Mouse (Mus musculus) heart, adult 2 months (tissue): ENCODE measurements at regions not wholly inside any gene's neighbourhood (a gene's known extent, or its start where the extent isn't known, plus 50 kb on each side); places are given as distances from the start of the nearest gene placed in this dataset.

Experiments
- DNase-seq, 2 experiments: peaks; one replicate each; pipeline ENCODE4 v3.0.0; 2021
- H3K27ac ChIP-seq: fragments of 200-600 bp; 2 replicates; pipeline ENCODE4 v1.8.1; 2022
- H3K27me3 ChIP-seq: fragments of 200-500 bp; 2 replicates; pipeline ENCODE4 v1.6.1; 2012; ENCODE audit warnings: mild to moderate bottlenecking, low read length, inconsistent platforms, mixed read lengths; ENCODE audit not compliant: control insufficient read depth, insufficient read depth
- H3K36me3 ChIP-seq: fragments of 200-500 bp; 2 replicates; pipeline ENCODE4 v1.6.1; 2012; ENCODE audit warnings: low read length, inconsistent platforms; ENCODE audit not compliant: control insufficient read depth, insufficient read depth
- H3K4me1 ChIP-seq: fragments of 200-500 bp; 2 replicates; pipeline ENCODE4 v1.6.1; 2011; ENCODE audit warnings: low read length; ENCODE audit not compliant: control insufficient read depth, insufficient read depth
- H3K4me3 ChIP-seq: fragments of 200-600 bp; 2 replicates; pipeline ENCODE4 v1.8.1; 2022
- H3K79me2 ChIP-seq: fragments of 200-500 bp; replicated peaks from 2 replicates; pipeline ENCODE4 v1.6.1; 2012; ENCODE audit warnings: mild to moderate bottlenecking, inconsistent platforms, low read length, moderate library complexity, mixed read lengths; ENCODE audit not compliant: control insufficient read depth, insufficient read depth
- H3K9ac ChIP-seq: fragments of 200-500 bp; 2 replicates; pipeline ENCODE4 v1.6.1; 2012; ENCODE audit warnings: low read depth, mild to moderate bottlenecking, control low read depth, inconsistent platforms, low read length, mixed read lengths
- CTCF ChIP-seq: fragments of 200-600 bp; IDR thresholded peaks from 2 replicates; pipeline ENCODE4 v1.8.1; 2022; ENCODE audit warnings: antibody characterized with exemption, mild to moderate bottlenecking, moderate library complexity
- EP300 ChIP-seq: fragments of 200-500 bp; IDR thresholded peaks from 2 replicates; pipeline ENCODE4 v1.6.1; 2011; ENCODE audit warnings: low read depth, low read length, control low read depth; ENCODE audit not compliant: insufficient read depth
- POLR2A ChIP-seq: fragments of 200-500 bp; IDR thresholded peaks from 2 replicates; pipeline ENCODE4 v1.6.1; 2011; ENCODE audit warnings: mild to moderate bottlenecking, low read depth, low read length, control low read depth; ENCODE audit not compliant: insufficient read depth
- WGBS: fragments of 180-500 bp; shearing (Covaris S2); methylation state at CpG from one replicate; pipeline ENCODE4 v1.1.7; 2018; 5-methylcytosine and 5-hydroxymethylcytosine counted together
- intact Hi-C: fragments of 180-260 bp; cut with DNase I; formaldehyde crosslinking; loops from one replicate; pipeline ENCODE4 v1.15.1; 2025

DNA sequence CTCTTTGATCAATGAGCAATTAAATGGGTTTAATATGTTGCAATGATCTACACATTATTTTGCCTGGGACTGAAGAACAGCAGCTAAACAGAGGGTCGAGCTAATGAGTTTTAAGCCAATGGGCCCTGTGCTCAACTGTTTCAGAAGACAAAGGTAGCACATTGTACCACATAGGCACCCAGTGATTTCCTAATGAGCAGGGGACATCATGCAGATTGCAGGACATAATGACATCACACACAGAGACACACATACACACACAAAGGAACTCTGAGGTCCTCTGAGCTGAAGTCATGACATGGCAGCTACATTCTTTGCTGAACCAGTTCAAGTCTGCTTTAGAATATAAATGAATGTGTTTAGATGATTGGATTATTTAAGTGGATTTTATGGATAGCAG, 71.9 kb downstream of the Zfp330 start:
- Histone ChIP-seq H3K36me3 (peaks cover 2% of the 10 kb centered on the region; the same call in 1 of the 2 replicates), H3K4me1 (peaks cover 4% of the 10 kb centered on the region), H3K27me3 (no peaks in the 10 kb centered on the region), H3K9ac (no peak overlapping the region), H3K27ac (no peak overlapping the region), H3K79me2 (no peaks in the 10 kb centered on the region), H3K4me3 (no peak overlapping the region)
- intact Hi-C loops: no loop called here
- no peak for DNase-seq
- no peak for TF ChIP-seq POLR2A
- TF ChIP-seq CTCF: no peak
- TF ChIP-seq EP300: no peak
- 83% methylated on average over 1 of the region's 1 CpGs for WGBS

DNA sequence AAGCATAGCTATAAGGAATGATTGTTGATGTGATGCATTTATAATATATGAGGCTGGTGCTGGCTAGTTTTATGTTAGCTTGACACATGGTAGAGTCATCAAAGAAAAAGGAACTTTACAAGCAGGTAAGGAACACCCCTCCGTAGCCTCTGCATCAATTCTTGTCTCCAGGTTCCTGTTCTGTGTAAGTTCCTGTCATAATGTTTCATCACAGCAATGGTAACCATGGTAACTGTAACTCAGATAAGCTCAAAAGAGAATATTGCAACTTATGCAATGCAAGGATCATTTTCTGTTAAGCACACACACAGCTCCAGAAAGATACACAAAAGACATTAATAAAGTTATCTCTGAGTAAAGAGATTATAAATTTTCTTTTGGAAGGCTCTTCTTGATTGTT, 73.5 kb downstream of the Zfp330 start:
- Histone ChIP-seq H3K27ac (no peak overlapping the region), H3K9ac (no peak overlapping the region), H3K4me1 (peaks cover 8% of the 10 kb centered on the region), H3K36me3 (peaks cover 2% of the 10 kb centered on the region; the same call in 1 of the 2 replicates), H3K27me3 (no peaks in the 10 kb centered on the region), H3K4me3 (no peak overlapping the region), H3K79me2 (no peaks in the 10 kb centered on the region)
- 53% methylated on average over 1 of the region's 1 CpGs for WGBS
- intact Hi-C loops: no loop called here
- TF ChIP-seq POLR2A (no peak), CTCF (no peak), EP300 (no peak)
- DNase-seq: no peak

DNA sequence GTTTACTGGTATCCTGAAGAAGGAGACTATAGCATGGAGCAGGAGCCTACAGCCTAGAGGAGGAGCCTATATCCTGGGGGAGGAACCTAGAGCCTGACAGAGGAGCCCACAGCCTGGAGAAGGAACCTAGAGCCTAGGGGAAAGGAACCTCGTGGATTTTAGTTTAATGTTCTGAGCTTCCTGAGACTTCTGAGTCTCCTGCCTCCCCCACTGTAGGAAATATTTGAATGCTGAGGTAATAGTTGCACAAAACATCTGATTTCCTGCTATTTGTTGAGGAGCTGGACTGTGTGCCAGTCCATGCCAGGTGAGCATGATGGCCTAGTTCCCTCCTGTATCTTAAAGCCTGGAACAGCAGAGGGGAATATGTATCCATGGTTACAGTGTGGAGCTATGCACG, 74.7 kb downstream of the Zfp330 start:
- intact Hi-C loops: loop anchor here (5.0 kb wide), 1 partner anchor 297 kb away; the partner anchor contains the start of gene Il15
- Histone ChIP-seq H3K4me1 (peaks cover 8% of the 10 kb centered on the region), H3K9ac (no peak overlapping the region), H3K27ac (peak overlapping the region; percentile 70), H3K79me2 (no peaks in the 10 kb centered on the region), H3K36me3 (peaks cover 2% of the 10 kb centered on the region; the same call in 1 of the 2 replicates), H3K4me3 (no peak overlapping the region), H3K27me3 (no peaks in the 10 kb centered on the region)
- TF ChIP-seq CTCF (no peak), EP300 (no peak), POLR2A (no peak)
- 41% methylated on average over 2 of the region's 2 CpGs for WGBS
- DNase-seq: peak in 1 of 2 experiments; percentile 8

DNA sequence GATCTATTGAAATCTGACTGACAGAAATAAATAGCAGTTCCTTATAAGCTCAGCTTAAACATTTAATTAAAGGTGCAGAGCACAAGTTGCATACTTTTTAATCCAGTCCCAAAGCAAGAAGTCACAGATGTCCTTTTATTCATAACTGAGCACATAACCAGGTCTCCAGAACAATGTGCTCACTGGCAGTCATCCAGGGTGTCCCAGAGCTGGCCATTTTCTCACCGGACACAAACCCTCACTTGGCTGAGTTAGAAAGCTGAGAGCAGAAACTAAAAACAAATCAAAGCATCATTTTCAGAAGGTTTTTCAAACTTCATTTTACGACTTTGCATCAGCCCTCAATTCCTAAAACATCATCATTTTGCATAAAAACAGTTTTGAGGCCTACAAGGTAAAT, 75.9 kb downstream of the Zfp330 start:
- H3K79me2 ChIP-seq: no peaks in the 10 kb centered on the region
- 23% methylated on average over 2 of the region's 2 CpGs for WGBS
- H3K27me3 ChIP-seq: no peaks in the 10 kb centered on the region
- H3K9ac ChIP-seq: no peak overlapping the region
- H3K4me3 ChIP-seq: no peak overlapping the region
- H3K36me3 ChIP-seq: peaks cover 2% of the 10 kb centered on the region; the same call in 1 of the 2 replicates
- H3K27ac ChIP-seq: peak overlapping the region; percentile 70
- peaks cover 8% of the 10 kb centered on the region for H3K4me1 ChIP-seq
- intact Hi-C loops: loop anchor here (5.0 kb wide), 1 partner anchor 296 kb away; the partner anchor contains the start of gene Il15
- TF ChIP-seq POLR2A (no peak), CTCF (no peak), EP300 (no peak)
- DNase-seq: peak in 1 of 2 experiments; percentile 44

DNA sequence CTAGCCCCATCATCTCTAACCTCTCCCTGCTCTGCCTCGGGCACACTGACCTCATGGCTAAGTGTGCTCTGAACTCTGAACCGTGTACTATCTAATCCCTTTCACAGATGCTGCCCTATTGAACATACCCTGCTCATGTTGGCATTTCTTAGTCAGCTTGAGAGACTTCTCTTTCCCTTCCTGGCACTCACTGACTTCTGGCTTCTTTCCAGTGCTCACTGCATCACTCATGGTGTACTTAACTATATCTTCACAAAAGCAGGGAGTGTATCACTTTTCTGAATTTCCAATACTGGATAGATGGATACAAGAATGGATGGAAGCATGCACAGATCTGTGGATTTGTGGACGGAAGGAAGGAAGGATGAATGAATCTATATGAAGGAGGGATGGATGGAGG, 80.9 kb downstream of the Zfp330 start:
- Histone ChIP-seq H3K4me3 (no peak overlapping the region), H3K27me3 (no peaks in the 10 kb centered on the region), H3K4me1 (peaks cover 5% of the 10 kb centered on the region), H3K36me3 (peaks cover 2% of the 10 kb centered on the region; the same call in 1 of the 2 replicates), H3K27ac (no peak overlapping the region), H3K9ac (no peak overlapping the region), H3K79me2 (no peaks in the 10 kb centered on the region)
- DNase-seq: no peak
- 62% methylated on average over 3 of the region's 3 CpGs for WGBS
- no peak for TF ChIP-seq EP300
- TF ChIP-seq CTCF: no peak
- no peak for TF ChIP-seq POLR2A
- intact Hi-C loops: no loop called here

DNA sequence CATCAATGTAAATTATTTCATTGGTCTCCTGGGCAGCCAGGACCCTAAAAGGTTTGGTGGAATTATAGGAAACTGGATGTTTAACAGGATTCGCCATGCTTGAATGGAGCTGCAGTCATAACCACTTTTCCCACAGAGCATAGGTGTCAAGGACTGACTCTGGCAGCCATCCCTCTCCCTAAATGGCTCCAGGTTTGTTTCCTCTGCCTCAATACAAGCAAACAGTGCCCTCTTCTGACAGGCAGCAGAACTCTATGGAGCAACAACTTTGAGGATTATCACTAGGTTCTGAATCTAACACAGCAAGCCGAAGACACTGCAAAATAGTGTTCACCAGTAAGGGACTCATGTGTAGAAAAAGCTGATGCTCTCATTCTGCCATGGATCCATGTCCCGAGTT, 84.6 kb downstream of the Zfp330 start:
- WGBS: 42% methylated on average over 3 of the region's 3 CpGs
- H3K79me2 ChIP-seq: no peaks in the 10 kb centered on the region
- DNase-seq: peak; percentile 31 to 42
- H3K4me1 ChIP-seq: no peaks in the 10 kb centered on the region; the same call in 1 of the 2 replicates
- no peak overlapping the region for H3K27ac ChIP-seq
- TF ChIP-seq POLR2A (no peak), CTCF (peak; percentile 88), EP300 (no peak)
- H3K4me3 ChIP-seq: no peak overlapping the region
- H3K27me3 ChIP-seq: no peaks in the 10 kb centered on the region
- no peaks in the 10 kb centered on the region for H3K36me3 ChIP-seq
- intact Hi-C loops: loop anchor here (2.0 to 10.0 kb wide), 4 partner anchors 55 to 665 kb away; no protein-coding TSS in a partner anchor
- H3K9ac ChIP-seq: no peak overlapping the region
